Mouse (Mus musculus) liver, adult 2 months (tissue): ENCODE data around the gene Npvf. TPM values are rescaled to one million over a fixed set of nuclear protein-coding genes. Genes with fewer than 3 reads are reported as not detected.
"Not testable (repeated sequence)": the region's sequence is repeated elsewhere in the genome, so short reads cannot be mapped to it uniquely, and the experiment has no call there.

Experiments used
- DNase-seq: peaks from one replicate; pipeline ENCODE4 v3.0.0-alpha.2; 2011; ENCODE audit warnings: low read depth, low spot score; ENCODE audit errors: extremely low read depth
- H3K27ac ChIP-seq: fragments of 200-500 bp; replicated peaks from 2 replicates; pipeline ENCODE4 v1.5.1; 2012; ENCODE audit warnings: low read depth, mild to moderate bottlenecking, control low read depth, inconsistent platforms, low read length; ENCODE audit not compliant: insufficient read depth
- H3K27me3 ChIP-seq: fragments of 200-500 bp; 2 replicates; pipeline ENCODE4 v1.6.1; 2012; ENCODE audit warnings: mild to moderate bottlenecking, moderate library complexity, low read length, inconsistent platforms; ENCODE audit not compliant: control insufficient read depth, insufficient read depth
- H3K36me3 ChIP-seq: fragments of 200-500 bp; 2 replicates; pipeline ENCODE4 v1.6.1; 2012; ENCODE audit warnings: low read length, inconsistent platforms; ENCODE audit not compliant: control insufficient read depth, insufficient read depth
- H3K4me1 ChIP-seq: fragments of 200-500 bp; 2 replicates; pipeline ENCODE4 v1.6.1; 2011; ENCODE audit warnings: low read length; ENCODE audit not compliant: control insufficient read depth, insufficient read depth
- H3K4me3 ChIP-seq: fragments of 200-500 bp; 2 replicates; pipeline ENCODE4 v1.5.1; 2011; ENCODE audit warnings: low read depth, mild to moderate bottlenecking, control low read depth, low read length, moderate library complexity; ENCODE audit not compliant: insufficient read depth
- H3K79me2 ChIP-seq: fragments of 200-500 bp; 2 replicates; pipeline ENCODE4 v1.6.1; 2012; ENCODE audit warnings: inconsistent platforms, mild to moderate bottlenecking, low read length, moderate library complexity; ENCODE audit not compliant: control insufficient read depth, insufficient read depth
- H3K9ac ChIP-seq: fragments of 200-500 bp; 2 replicates; pipeline ENCODE4 v1.6.1; 2012; ENCODE audit warnings: low read depth, mild to moderate bottlenecking, control low read depth, inconsistent platforms, low read length
- CTCF ChIP-seq: fragments of 200-500 bp; IDR thresholded peaks from 2 replicates; pipeline ENCODE4 v1.5.1; 2011; ENCODE audit warnings: low read depth, low read length, control low read depth
- POLR2A ChIP-seq: fragments of 200-500 bp; IDR thresholded peaks from 2 replicates; pipeline ENCODE4 v1.6.1; 2011; ENCODE audit warnings: low read length, control low read depth; ENCODE audit not compliant: insufficient read depth; ENCODE audit errors: extremely low read depth
- whole genome bisulfite sequencing: fragments of 180-500 bp; shearing (Covaris S2); methylation state at CpG from one replicate; pipeline ENCODE4 v1.1.7; 2018; 5-methylcytosine and 5-hydroxymethylcytosine counted together
- polyA plus RNA-seq: library from polyadenylated mRNA; depleted of rRNA; stranded (reverse); fragments of >200 nt; gene quantifications from 2 replicates; pipeline ENCODE4 v1.2.3, GENCODE M21; 2012
- total RNA-seq: library from RNA; depleted of rRNA; stranded (reverse); fragments of >200 nt; gene quantifications from 2 replicates; pipeline ENCODE4 v1.2.3, GENCODE M21; 2014

Npvf gene
- total and polyA plus RNA-seq, 2 experiments: not detected

- Histone ChIP-seq H3K36me3 (no peaks in the 10 kb centered on the region), H3K9ac (no peak overlapping the region), H3K4me1 (no peaks in the 10 kb centered on the region), H3K27ac (no peak overlapping the region), H3K79me2 (no peaks in the 10 kb centered on the region), H3K4me3 (no peak overlapping the region), H3K27me3 (no peaks in the 10 kb centered on the region)
- WGBS: 79% methylated on average over 6 of the region's 6 CpGs
- DNase-seq: no peak
- no peak for TF ChIP-seq POLR2A
- TF ChIP-seq CTCF: no peak
Measured at GRCm38 (mm10) chr6:50647656-50648055, 6.6 kb downstream of the Npvf start.

GRCm38 (mm10) chr6:50646659-50647058 is 7.6 kb downstream of the Npvf start:
- TF ChIP-seq POLR2A (no peak), CTCF (no peak)
- H3K79me2 ChIP-seq: no peaks in the 10 kb centered on the region
- H3K4me1 ChIP-seq: no peaks in the 10 kb centered on the region
- WGBS: 52% methylated on average over 3 of the region's 3 CpGs
- no peaks in the 10 kb centered on the region; the same call in 1 of the 2 replicates for H3K27me3 ChIP-seq
- H3K9ac ChIP-seq: no peak overlapping the region
- no peaks in the 10 kb centered on the region for H3K36me3 ChIP-seq
- no peak overlapping the region for H3K27ac ChIP-seq
- H3K4me3 ChIP-seq: no peak overlapping the region
- no peak for DNase-seq

- no peak overlapping the region for H3K27ac ChIP-seq
- no peak for TF ChIP-seq POLR2A
- no peak for TF ChIP-seq CTCF
- WGBS: 59% methylated on average over 3 of the region's 3 CpGs
- H3K79me2 ChIP-seq: no peaks in the 10 kb centered on the region
- DNase-seq: no peak
- H3K4me1 ChIP-seq: no peaks in the 10 kb centered on the region
- no peak overlapping the region for H3K4me3 ChIP-seq
- no peak overlapping the region for H3K9ac ChIP-seq
- no peaks in the 10 kb centered on the region for H3K36me3 ChIP-seq
- no peaks in the 10 kb centered on the region; the same call in 1 of the 2 replicates for H3K27me3 ChIP-seq
Measured at GRCm38 (mm10) chr6:50644701-50645100, 9.5 kb downstream of the Npvf start.

- Histone ChIP-seq H3K27ac (no peak overlapping the region), H3K4me3 (no peak overlapping the region), H3K9ac (no peak overlapping the region), H3K36me3 (no peaks in the 10 kb centered on the region), H3K79me2 (no peaks in the 10 kb centered on the region), H3K4me1 (no peaks in the 10 kb centered on the region), H3K27me3 (no peaks in the 10 kb centered on the region; the same call in 1 of the 2 replicates)
- TF ChIP-seq POLR2A (no peak), CTCF (no peak)
- 75% methylated on average over 5 of the region's 5 CpGs for WGBS
- no peak for DNase-seq
Measured at GRCm38 (mm10) chr6:50641898-50642297, 12.3 kb downstream of the Npvf start.

GRCm38 (mm10) chr6:50640377-50640776 is 13.9 kb downstream of the Npvf start:
- TF ChIP-seq POLR2A: no peak
- TF ChIP-seq CTCF: no peak
- DNase-seq: no peak
- no peak overlapping the region for H3K4me3 ChIP-seq
- H3K4me1 ChIP-seq: no peaks in the 10 kb centered on the region
- 71% methylated on average over 4 of the region's 4 CpGs for WGBS
- no peak overlapping the region for H3K27ac ChIP-seq
- no peaks in the 10 kb centered on the region for H3K79me2 ChIP-seq
- no peaks in the 10 kb centered on the region for H3K36me3 ChIP-seq
- H3K9ac ChIP-seq: no peak overlapping the region
- H3K27me3 ChIP-seq: no peaks in the 10 kb centered on the region; the same call in 1 of the 2 replicates

GRCm38 (mm10) chr6:50639656-50640055 is 14.6 kb downstream of the Npvf start:
- H3K36me3 ChIP-seq: no peaks in the 10 kb centered on the region
- DNase-seq: no peak
- no peak for TF ChIP-seq POLR2A
- TF ChIP-seq CTCF: no peak
- no peaks in the 10 kb centered on the region; the same call in 1 of the 2 replicates for H3K27me3 ChIP-seq
- H3K4me1 ChIP-seq: no peaks in the 10 kb centered on the region
- no peak overlapping the region for H3K4me3 ChIP-seq
- H3K27ac ChIP-seq: no peak overlapping the region
- no peaks in the 10 kb centered on the region for H3K79me2 ChIP-seq
- H3K9ac ChIP-seq: no peak overlapping the region
- WGBS: 51% methylated on average over 2 of the region's 2 CpGs

GRCm38 (mm10) chr6:50626170-50626569 is 28.1 kb downstream of the Npvf start:
- H3K4me3 ChIP-seq, H3K27ac ChIP-seq, H3K79me2 ChIP-seq, H3K27me3 ChIP-seq, H3K4me1 ChIP-seq, H3K9ac ChIP-seq, H3K36me3 ChIP-seq, DNase-seq: not testable (repeated sequence)
- WGBS: 62% methylated on average over 2 of the region's 2 CpGs

- H3K36me3 ChIP-seq, H3K27ac ChIP-seq, H3K79me2 ChIP-seq, H3K4me1 ChIP-seq, H3K4me3 ChIP-seq, H3K27me3 ChIP-seq, DNase-seq, H3K9ac ChIP-seq: not testable (repeated sequence)
- 67% methylated on average over 1 of the region's 1 CpGs for WGBS
Measured at GRCm38 (mm10) chr6:50618273-50618672, 36.0 kb downstream of the Npvf start.
